Mouse (Mus musculus): ENCODE measurements around the gene Mpp1.

Gene Mpp1

DNA sequence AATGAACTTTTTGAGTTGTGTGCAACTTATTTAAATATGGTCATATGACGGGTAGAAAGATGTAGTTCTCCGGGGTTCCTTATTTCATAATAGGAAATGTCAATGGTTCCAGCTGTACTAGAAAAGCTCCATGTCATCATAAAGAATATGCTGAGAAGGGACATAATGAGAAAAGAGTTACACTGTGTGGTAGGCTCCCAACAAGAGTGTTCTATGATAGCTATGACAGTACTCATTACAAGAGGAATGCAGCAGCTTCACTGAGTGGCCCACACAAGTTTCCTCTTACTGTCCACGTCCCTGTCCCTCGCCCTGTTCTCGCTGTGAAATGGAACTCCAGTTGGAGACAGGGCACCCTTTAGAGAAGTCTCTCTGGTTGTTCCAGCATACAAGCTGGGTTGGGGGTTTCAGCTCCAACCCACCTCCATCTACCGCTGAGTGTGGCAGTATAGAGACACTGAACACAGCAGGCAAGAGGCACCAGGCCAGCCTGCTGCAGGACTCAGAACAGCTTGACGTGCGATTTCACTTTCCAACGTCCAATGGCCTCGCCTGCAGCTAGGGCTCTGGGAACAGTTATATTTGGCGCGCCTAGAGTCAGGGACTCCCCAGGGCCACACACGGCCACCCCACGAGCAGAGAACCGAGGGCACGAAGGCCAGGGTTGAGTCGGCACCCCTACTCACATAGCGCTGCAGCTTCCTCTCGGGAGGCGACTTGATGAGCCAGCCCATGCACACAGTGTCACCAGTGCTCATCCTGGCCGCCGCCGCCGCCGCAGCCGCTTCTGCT, 46.6 kb downstream of the Mpp1 start:
- DNase-seq, result peak; percentile 32

- DNase-seq, result no peak
Observed at GRCm38 (mm10) chrX:75082351-75082750, 48.5 kb downstream of the Mpp1 start.
